Mouse (Mus musculus) thymus, adult 2 months (tissue): ENCODE measurements around the gene Slc9a1.

Source experiments
- CTCF ChIP-seq: fragments of 200-500 bp; IDR thresholded peaks from 2 replicates; pipeline ENCODE4 v1.5.1; 2012; ENCODE audit warnings: mild to moderate bottlenecking, control low read depth, low read length, moderate library complexity, borderline replicate concordance; ENCODE audit not compliant: control insufficient read depth, poor library complexity, insufficient read depth; ENCODE audit errors: extremely low read depth
- POLR2A ChIP-seq: fragments of 200-500 bp; IDR thresholded peaks from 2 replicates; pipeline ENCODE4 v1.6.1; 2012; ENCODE audit warnings: mild to moderate bottlenecking, low read length, control low read depth, moderate library complexity; ENCODE audit not compliant: control insufficient read depth, poor library complexity, insufficient read depth; ENCODE audit errors: extremely low read depth

GRCm38 (mm10) chr4:133445727-133446126 lies 76.2 kb downstream of the Slc9a1 start:
- no peak for TF ChIP-seq CTCF
- TF ChIP-seq POLR2A, result no peak
